Mouse (Mus musculus) embryo, embryonic 10.5 days (tissue): ENCODE results near the gene Fgfr2.

ENCODE experiments used
- DNase-seq: peaks from one replicate; pipeline ENCODE4 v3.0.0-alpha.2; 2015; ENCODE audit warnings: low spot score

Fgfr2 gene

GRCm38 (mm10) chr7:131746752-131747151 is 1376.4 kb downstream of the Fgfr2 start:
- peak; percentile 59 for DNase-seq

- no peak for DNase-seq
These were observed 1380.0 kb downstream of the Fgfr2 start for GRCm38 (mm10) chr7:131743193-131743592.

DNA sequence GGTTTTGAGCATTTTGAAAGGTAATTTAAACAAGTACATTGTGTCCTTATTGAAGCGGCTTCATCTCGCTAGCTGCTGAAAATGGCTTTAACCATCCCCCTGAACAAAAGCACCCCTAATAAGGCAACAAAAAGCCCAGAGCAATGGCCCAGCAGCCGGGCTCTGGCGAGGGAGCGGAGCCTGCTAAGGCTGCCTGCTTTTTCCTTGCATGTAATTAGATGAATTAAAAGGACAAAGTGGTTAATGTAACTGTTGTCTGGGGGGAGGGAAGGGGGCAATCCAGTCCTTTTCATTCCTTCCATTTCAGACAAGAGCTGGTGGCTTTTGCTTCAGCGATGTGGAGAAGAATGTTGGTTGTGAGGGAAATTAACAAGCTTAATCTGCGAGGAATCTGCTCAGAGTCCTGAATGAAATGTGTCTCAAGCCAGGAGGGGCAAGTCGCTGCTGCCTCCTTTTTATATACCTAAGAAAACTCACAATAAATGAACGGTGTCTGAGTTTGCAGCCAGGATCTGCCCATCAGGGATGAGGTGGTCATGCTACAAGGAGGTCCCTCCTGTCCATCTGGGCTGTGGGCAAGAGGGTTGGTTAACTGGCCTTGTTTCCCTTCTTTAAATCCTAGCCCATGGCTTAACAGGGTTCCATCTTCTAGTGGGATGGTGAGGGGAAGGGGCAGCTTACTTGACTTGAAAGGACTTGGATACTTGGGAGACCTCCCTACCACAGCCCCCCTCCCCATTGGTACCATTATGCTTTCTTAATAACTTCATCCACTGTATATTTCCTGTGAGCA is 1400.2 kb downstream of the Fgfr2 start:
- peak; percentile 54 for DNase-seq

GRCm38 (mm10) chr7:131722316-131722715 is 1400.8 kb downstream of the Fgfr2 start:
- peak; percentile 26 for DNase-seq

GRCm38 (mm10) chr7:131718280-131718679 is 1404.9 kb downstream of the Fgfr2 start:
- DNase-seq = no peak

- DNase-seq = no peak
These were observed 1410.1 kb downstream of the Fgfr2 start for GRCm38 (mm10) chr7:131713076-131713475.

GRCm38 (mm10) chr7:131696889-131697288 is 1426.3 kb downstream of the Fgfr2 start:
- DNase-seq = peak; percentile 71

- DNase-seq = no peak
These were observed 1435.8 kb downstream of the Fgfr2 start for GRCm38 (mm10) chr7:131687324-131687723.

- no peak for DNase-seq
These were observed 1446.0 kb downstream of the Fgfr2 start for GRCm38 (mm10) chr7:131677126-131677525.

DNA sequence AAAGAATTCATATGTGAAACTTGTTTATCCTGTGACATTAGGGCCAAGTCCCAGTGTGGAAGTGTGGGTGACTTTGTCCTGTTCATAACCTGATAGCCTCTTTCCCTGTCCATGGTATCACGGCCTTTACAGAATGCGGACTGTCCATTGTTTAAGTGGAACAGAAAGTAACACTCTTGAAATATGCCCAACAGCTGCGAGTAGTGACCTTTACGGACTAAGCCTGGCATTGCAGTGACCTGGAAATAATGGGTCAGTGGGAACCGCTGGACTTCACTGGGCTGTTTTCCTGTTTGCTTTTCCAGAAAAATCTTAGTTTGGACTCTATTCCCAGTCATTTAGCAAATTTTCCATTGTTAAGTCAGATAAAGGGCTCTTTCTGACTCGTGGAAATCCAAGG is 1452.6 kb downstream of the Fgfr2 start:
- DNase-seq = peak; percentile 67

- DNase-seq = no peak
These were observed 1453.8 kb downstream of the Fgfr2 start for GRCm38 (mm10) chr7:131669326-131669725.

GRCm38 (mm10) chr7:131660726-131661125 is 1462.4 kb downstream of the Fgfr2 start:
- DNase-seq = no peak

- no peak for DNase-seq
These were observed 1467.1 kb downstream of the Fgfr2 start for GRCm38 (mm10) chr7:131656017-131656416.

DNA sequence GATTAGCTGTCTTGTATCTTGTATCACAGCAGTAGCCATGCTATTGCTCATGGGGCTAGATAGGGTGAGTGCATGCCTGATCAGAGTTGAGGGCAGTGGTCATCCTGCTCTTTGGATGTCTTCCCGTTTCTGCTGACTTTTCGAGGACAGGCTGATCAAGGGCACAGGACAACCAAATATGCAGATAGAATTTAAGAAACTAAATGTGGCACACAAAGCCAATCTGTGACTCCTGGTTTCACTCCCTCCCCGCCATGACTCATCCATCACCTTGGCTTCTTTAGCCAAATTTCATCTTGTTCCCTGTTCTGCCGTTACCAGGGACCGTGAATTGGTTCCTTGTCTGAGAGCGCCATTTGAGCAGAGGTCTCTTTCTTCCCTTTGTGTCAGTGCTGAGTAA is 1469.7 kb downstream of the Fgfr2 start:
- no peak for DNase-seq

DNA sequence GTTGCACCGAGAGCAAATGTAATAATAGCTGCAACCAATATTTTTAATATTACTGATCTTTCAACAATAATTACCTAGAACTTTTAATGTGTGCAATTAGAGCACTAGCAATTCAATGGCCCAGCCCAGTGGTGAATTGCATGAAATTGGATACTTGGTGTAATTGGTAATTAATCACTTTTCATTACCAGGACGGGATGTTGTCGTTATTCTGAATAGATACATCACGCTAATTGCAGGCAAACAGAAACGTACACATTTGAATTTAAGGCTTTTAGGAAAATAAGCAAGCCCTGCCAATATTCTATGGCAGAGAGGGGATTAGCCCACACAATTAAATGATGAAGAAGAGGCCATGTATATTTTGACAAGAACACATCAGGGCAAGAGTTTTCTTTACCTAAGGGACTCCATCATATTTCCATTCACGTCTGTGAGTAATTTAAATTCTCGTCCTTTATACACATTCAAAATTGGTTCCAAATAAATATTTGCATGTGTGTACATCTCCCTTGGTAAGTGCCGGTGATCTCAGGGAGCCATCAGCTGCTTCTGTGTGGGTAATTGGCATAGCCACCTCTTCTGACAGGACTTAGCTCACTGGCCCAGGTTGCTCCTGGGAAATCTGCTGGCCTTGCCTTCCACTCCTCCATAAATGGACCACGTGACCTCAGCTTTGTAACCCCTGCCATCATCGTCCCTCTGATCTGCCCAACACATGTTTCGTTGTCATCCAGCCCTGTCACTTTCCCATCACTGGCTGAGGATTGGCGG is 1471.0 kb downstream of the Fgfr2 start:
- no peak for DNase-seq

GRCm38 (mm10) chr7:131650277-131650676 is 1472.9 kb downstream of the Fgfr2 start:
- DNase-seq = peak; percentile 29

DNA sequence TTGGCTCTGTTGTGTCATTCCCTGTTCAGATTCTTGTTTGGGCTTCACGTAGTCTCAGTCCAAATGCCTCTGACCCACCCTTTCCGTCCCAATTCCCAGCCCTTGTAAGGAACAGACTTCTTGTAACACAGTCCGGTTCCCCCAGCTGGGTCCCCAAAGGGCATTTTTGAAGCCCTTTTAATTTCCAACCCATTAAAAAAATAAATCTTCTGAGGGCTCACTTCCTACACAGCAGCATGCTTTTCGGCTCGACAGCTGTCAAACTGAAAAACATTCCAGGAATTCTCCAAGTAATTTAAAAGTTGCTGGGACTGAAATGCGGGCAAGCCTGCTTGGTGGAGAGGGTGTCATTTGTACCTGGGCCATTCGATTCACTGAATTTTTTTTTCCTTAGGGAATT is 1474.9 kb downstream of the Fgfr2 start:
- DNase-seq = peak; percentile 14

DNA sequence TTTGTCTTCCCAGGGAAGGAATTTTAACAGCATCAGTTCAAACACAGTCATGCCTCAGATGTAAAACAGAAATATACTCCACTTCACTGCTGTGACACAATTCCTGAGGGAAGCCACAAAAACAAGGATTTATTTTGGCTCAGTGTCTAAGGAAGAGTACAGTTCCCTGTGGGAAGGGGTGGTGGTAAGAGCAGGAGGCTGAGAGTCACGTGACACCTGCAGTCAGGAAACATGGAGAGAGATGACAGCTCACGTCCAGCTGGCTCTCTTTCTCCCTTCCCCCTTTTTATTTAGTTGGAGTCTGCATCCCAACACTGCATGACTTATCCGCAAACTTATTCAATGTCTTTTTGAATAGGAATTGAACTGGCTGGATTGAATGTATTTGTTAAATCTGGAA is 1475.6 kb downstream of the Fgfr2 start:
- DNase-seq = no peak

GRCm38 (mm10) chr7:131644586-131644985 is 1478.6 kb downstream of the Fgfr2 start:
- peak; percentile 22 for DNase-seq

DNA sequence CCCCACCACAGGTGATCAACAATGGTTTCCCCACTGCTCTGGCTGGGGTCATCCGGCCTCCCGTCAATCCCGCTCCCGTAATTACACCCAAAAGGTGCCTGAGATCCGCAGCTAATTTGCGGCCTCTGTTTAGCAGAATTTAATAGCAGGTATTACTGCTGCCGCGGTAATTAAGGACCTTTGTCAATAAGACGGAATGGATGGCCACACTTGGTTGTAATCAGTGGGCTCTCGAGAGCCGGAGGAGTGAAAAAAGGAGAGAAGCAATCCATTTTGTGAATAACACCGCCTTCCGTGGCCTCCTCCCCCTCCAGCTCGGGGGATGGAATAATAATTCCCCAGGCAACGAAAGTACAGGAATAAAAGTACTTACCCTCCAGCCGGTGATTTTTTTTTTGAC is 1479.1 kb downstream of the Fgfr2 start:
- DNase-seq = peak; percentile 48

GRCm38 (mm10) chr7:131643341-131643840 is 1479.8 kb downstream of the Fgfr2 start:
- DNase-seq = peak; percentile 27

DNA sequence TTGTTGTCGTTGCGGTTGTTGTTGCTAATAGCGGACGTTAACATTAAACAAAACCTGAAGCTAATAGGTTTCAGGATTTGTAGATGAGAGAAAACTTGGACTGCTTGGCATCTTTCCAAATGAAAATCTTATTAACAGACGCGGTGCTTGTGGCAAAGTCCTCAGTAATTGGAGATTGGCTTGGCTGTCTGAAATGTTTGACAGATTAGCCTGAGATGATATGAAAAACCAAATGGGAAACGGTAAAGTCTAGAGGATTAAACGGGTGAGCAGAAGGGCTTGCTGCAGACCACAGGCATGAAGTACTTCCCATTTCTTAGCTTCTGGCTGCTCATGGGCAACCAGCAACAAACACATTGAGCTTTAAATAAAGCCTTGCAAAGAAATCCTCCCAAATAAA is 1493.6 kb downstream of the Fgfr2 start:
- no peak for DNase-seq

GRCm38 (mm10) chr7:131628846-131629391 is 1494.2 kb downstream of the Fgfr2 start:
- DNase-seq = no peak
